Mouse (Mus musculus) erythroblast, embryonic 14.5 days (primary cell): Measurements from ENCODE around the gene Emc6.

Experiments
- GATA1 ChIP-seq: IDR thresholded peaks from 2 replicates; pipeline ENCODE4 v1.6.1; 2012; ENCODE audit warnings: low read length, inconsistent platforms, mixed read lengths
- TAL1 ChIP-seq: IDR thresholded peaks from 3 replicates; pipeline ENCODE4 v1.6.1; 2012; ENCODE audit warnings: low read length, inconsistent platforms, mixed read lengths

DNA sequence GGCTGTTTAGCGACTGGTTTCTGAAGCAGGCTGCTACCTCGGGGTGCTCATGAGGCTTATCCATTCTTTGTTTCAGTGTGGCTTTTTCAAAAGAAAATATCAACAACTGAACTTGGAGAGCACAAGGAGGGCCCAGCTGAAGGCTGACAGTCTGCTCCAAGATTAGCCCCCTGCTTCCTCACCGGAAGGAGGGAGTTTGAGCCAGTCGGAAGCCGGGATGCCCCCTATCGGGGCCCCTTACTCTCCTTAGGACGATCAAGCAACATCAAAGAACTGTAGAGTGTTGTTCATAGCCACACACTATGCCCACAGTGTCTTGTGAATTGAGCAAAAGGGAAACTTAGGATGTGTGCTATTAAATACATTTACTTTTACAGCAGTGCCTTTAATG is 29.9 kb downstream of the Emc6 start:
- TF ChIP-seq GATA1 (no peak), TAL1 (no peak)
